Mouse (Mus musculus): ENCODE data around the gene Wdr54. TPM values are rescaled to one million over a fixed set of nuclear protein-coding genes. Genes with fewer than 3 reads are reported as not detected.
"Not testable (repeated sequence)": the region's sequence is repeated elsewhere in the genome, so short reads cannot be mapped to it uniquely, and the experiment has no call there.

Gene Wdr54
- total RNA-seq, 2 experiments from 2014 or later: 0.88 TPM; not detected in 1

DNA sequence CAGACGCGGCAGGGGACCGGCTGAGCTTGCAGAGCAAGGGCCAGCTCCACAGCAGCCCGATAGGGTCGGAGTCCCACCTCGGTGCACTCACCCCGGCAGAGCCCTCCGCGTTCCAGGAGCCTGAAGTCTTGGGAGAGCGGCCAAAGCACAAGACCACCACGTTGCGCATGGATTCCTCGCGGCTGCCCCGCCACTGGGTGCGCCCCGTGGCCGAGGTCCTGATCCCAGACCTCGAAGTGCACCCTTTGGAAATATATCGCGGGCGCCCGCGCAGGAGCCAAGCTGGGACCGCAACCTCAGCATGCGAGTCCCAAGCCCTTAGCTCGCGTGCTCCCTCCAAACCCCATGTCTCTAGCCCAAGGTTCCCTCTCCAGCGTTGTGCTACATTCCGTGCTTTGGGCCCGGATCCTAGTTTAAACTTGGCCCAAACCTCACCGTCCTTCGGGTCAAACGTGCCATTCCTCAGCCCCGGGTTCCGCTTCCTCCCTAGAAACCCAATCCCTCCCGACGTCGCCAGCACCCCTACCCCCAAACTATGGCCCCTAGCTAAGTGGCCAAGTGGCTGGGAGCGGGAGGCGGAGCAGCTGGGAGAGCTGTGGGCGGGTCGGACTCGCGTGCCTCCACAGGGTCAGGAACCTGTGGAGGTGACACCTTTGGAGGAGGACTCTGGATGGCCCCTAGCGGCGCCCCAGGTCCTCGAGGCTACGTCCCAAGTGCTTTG is 5.9 kb upstream of the Wdr54 start:
- no peak for ATAC-seq (ENCODE audit: poor library complexity, severe bottlenecking)

GRCm38 (mm10) chr6:83161442-83161841 is 5.2 kb upstream of the Wdr54 start:
- ATAC-seq (ENCODE audit: poor library complexity, severe bottlenecking): no peak

- ATAC-seq (ENCODE audit: poor library complexity, severe bottlenecking): not testable (repeated sequence)
Observed at GRCm38 (mm10) chr6:83159456-83159855, 3.3 kb upstream of the Wdr54 start.

- ATAC-seq (ENCODE audit: poor library complexity, severe bottlenecking): no peak
Observed at GRCm38 (mm10) chr6:83155552-83156238, 502 bp downstream of the Wdr54 start.

DNA sequence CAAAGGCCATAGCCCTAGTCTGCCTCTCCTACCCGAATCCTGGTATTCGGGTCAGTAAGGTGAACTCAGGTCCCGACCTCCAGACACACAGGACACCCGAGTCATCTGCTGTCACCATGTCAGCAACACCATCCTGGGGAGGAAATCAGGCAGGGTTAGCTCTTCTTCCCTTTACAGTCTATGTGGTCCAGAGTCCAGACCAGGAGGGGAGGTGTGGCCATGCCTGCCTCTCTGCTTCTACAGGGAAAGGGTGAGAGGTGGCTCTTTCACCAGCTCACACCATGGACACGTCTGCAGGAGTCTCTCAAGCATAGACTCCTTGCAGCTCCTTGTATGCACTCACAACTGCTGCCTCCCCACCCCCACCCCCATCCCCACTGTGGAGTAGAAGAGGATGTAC is 2.7 kb downstream of the Wdr54 start:
- ATAC-seq (ENCODE audit: poor library complexity, severe bottlenecking): no peak

DNA sequence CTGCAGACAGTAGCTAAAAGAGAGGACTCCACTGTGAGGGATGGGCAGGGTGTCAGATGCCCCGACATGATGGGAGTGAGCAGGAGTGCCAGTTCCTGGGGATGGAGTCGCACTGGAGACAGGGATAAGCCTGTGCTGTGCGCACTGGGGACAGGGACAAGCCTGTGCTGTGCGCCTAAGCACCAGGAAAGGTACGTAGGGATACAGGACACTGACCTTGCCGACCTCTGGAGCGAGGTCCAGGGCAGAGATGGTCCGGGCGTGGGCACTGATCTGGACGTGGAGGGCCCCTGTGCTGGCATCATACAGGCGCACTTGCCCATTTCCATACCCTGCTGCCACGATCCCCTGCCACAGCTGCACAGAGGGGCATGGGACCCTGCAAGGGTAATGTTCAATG is 3.2 kb downstream of the Wdr54 start:
- ATAC-seq (ENCODE audit: poor library complexity, severe bottlenecking): no peak

GRCm38 (mm10) chr6:83151721-83152120 is 4.5 kb downstream of the Wdr54 start:
- ATAC-seq (ENCODE audit: poor library complexity, severe bottlenecking): no peak

- no peak for ATAC-seq (ENCODE audit: poor library complexity, severe bottlenecking)
Observed at GRCm38 (mm10) chr6:83147280-83147679, 8.9 kb downstream of the Wdr54 start.

GRCm38 (mm10) chr6:83145805-83146204 is 10.4 kb downstream of the Wdr54 start:
- no peak for ATAC-seq (ENCODE audit: poor library complexity, severe bottlenecking)

DNA sequence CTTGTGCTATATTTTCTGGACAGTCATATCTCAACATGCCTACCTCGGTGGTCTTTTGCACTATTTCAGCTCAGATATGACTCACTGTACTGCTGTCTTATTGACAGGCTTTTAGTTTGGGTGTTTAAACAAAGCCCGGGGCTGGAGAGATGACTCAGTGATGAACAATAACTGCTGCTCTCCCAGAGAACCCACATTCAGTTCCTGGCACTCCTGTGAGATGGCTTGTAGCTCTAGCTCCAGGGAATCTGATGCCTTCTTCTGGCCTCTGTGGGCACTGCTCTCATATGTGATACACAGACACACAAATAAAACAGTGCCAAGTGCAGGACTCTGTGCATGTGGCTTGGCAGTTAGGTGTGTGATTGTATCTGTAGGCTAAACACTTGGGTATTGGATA is 11.0 kb downstream of the Wdr54 start:
- no peak for ATAC-seq (ENCODE audit: poor library complexity, severe bottlenecking)

DNA sequence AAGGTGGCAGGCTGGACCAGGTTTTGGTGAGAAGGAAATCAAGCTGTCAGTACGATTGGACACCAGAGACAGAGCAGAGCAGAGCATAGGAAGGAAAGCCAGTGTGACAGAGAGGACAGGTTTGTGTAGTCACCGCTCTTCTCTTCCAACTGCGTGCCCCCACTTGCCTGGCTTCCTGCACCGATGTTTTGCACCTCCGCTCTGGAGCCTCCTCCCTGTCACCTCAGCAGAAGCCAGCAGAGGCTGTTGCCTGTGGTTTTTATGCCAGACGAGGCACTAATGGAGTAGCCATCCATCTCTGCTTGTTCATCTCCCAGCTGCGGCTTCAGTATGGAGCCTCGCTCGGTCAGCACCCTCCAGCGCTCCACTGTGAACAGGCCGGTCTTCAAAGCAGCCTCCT is 13.3 kb downstream of the Wdr54 start:
- ATAC-seq (ENCODE audit: poor library complexity, severe bottlenecking): no peak

DNA sequence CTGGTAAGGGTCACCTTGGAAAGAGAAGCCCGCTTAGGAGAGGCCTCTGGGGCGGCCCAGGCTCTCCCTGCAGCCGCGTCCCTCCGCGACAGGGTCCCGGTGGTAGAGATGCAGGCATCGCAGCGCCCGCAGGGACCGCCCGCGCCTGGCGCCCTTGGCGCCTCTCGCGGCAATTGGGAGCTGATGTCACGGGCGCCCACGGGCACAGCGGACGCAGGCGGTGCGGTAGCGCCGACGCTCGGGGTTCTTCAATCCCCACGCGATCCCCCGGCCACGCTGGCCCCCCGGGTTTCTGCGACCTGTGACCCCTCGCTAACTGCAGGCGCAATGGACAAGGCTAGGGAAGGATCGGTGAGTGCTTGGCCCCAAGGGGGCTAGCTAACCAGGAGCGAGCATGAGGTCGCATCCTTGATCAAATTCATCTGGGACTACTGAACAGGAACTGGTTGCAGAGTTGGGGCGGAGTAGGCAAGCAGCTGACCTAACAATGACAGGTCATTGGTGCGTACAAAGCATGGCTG is 13.9 kb downstream of the Wdr54 start:
- ATAC-seq (ENCODE audit: poor library complexity, severe bottlenecking): peak; percentile 46; the same call in 1 of the 2 replicates

DNA sequence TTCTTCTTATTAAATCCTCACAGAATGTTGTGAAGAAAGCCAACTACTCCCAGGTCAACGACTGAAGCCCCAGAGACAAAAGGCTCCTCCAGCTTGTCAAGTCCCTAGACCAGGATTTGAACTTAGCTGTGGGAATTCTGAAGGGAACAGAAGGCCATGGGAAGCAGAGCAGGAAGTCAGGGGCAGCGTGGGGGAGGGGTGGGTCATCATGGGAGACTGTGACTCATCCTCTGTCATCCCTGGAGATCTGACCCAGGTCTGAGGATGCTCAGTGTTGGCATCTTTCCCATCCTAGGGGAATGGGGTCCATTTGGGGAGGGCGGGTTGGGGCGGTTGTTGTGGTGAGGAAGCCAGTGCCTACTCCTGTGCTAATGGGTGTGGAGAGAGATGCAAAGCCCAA is 14.6 kb downstream of the Wdr54 start:
- no peak for ATAC-seq (ENCODE audit: poor library complexity, severe bottlenecking)

- no peak for ATAC-seq (ENCODE audit: poor library complexity, severe bottlenecking)
Observed at GRCm38 (mm10) chr6:83140044-83140443, 16.2 kb downstream of the Wdr54 start.

GRCm38 (mm10) chr6:83138056-83138455 is 18.1 kb downstream of the Wdr54 start:
- ATAC-seq (ENCODE audit: poor library complexity, severe bottlenecking): no peak

DNA sequence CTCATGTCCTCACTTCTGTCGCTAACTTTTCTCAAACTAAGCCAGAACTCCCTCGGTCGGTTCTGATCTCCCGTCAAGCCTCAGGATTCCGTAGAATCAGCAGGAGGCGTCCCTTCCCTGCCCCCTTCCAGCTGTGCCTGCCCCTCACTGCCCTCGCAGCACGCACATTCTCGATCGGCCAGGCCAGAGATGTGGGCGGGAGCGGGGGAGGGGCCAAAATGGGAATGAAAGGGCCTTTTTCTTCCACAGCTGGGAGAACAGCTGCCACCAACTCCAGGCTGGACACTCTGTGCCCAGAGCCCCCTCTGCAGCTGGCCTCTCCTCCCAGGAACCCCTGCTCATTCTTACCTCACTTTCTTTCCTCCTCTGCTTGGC is 18.6 kb downstream of the Wdr54 start:
- ATAC-seq (ENCODE audit: poor library complexity, severe bottlenecking): peak; percentile 24; the same call in 1 of the 2 replicates

- ATAC-seq (ENCODE audit: poor library complexity, severe bottlenecking): peak; percentile 26
Observed at GRCm38 (mm10) chr6:83136881-83137575, 19.2 kb downstream of the Wdr54 start.

GRCm38 (mm10) chr6:83136291-83136880 is 19.8 kb downstream of the Wdr54 start:
- ATAC-seq (ENCODE audit: poor library complexity, severe bottlenecking): no peak

DNA sequence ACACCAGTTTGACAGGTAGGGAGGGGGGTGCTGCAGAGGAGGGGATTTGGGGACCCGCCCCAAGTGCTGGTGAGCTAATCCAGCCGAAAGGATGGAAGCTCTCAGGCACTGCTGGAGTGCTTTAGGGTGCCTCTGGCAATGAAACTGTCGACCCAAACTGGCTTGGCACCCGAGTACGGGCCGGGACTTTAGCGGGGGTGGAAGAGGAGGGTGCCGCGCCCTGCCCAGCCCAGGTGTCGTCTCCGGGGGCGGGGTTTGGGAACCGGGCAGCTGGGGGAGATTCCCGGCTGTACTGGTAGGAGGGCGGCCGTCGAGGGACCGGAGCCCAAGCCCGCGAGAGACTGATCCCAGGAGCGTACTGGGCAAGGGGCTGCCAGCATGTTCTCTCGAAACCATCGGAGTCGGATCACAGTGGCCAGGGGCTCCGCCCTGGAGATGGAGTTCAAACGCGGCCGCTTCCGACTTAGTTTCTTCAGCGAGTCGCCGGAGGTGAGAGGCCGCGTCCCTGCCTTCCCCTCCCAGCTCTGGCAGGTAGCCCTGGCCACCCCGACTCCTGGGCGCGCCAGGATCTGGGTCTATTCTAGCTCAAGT is 20.5 kb downstream of the Wdr54 start:
- ATAC-seq (ENCODE audit: poor library complexity, severe bottlenecking): no peak

DNA sequence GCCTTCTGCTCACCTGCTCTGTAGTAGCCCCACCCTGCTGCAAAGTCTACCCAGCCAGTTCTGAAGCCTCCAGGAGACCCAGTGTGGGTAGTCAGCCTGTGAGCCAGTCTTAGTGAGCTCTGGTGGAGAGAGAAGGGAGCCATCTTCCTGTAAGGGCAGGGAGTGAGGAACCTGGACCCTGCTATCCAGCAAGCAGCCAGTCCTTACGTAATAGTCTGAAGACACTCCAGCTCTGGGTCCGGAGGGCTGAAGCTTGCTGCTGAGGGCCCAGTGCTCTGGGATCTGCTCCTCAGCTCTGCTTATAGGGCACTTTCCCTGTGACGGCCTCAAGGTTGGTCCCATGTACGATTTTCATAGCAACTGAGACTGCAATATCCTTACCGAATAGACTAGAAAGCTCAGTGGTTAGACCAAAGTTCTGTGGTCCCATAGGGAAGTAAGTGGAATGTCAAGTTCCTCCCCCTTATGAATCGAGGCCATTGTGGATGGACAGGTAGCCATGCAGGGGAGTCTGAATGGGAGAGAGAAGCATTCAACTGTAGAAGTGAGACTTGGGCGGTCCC is 21.2 kb downstream of the Wdr54 start, which contains the start of gene Rtkn:
Gene Rtkn, plus strand, starts transcription at position 513 of the 563 bp plus-strand sequence.
- no peak for ATAC-seq (ENCODE audit: poor library complexity, severe bottlenecking)

Data from megakaryocyte, adult 5-6 weeks (primary cell).